Mouse (Mus musculus): Measurements from ENCODE around the gene Car12. TPM values are rescaled to one million over a fixed set of nuclear protein-coding genes. Genes with fewer than 3 reads are reported as not detected.

Car12 gene
- polyA plus RNA-seq (2016; fragmentation: Nextera tagmentation; extraction: Ambion mirVana) = 0.91 and 1.6 TPM in 2 replicates

- peak; percentile 70 for ATAC-seq (ENCODE audit: low FRiP score)
- Histone ChIP-seq H3K4me1 (peaks cover 26% of the 10 kb centered on the region), H3K27me3 (peaks cover 40% of the 10 kb centered on the region), H3K27ac (no peak within 1 kb of the TSS), H3K4me2 (peak within 1 kb of the TSS; percentile 59), H3K9ac (peak within 1 kb of the TSS; percentile 40), H3K9me3 (no peaks in the 10 kb centered on the region), H3K4me3 (replicated peaks) (peak within 1 kb of the TSS; percentile 35), H3K36me3 (replicated peaks) (no peaks in the 10 kb centered on the region)
- WGBS = 16% methylated on average over 29 of the region's 29 CpGs
Measured at GRCm38 (mm10) chr9:66713135-66714021, at the start of gene Car12. Gene Car12, plus strand, starts transcription at chr9:66713686.

DNA sequence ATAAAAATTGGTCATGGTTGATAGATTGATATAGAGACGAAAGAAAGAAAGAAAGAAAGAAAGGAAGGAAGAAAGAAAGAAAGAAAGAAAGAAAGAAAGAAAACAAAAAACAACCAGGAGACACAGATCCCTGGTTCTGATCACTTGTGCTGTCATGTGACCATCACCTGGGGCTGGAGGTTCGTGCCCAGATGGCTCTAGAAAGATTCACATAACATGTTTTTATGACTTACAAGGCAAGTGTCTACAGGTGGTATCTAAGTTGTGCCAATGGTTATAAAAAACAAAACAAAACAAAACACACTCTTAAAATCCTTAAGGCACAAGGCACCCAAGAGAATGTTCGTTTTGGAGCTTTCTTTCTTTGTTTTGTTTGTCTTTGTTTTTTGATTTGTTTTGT lies 49.7 kb upstream of the Car12 start:
- ATAC-seq (ENCODE audit: low FRiP score) = no peak
- Histone ChIP-seq H3K4me2 (no peak overlapping the region), H3K9ac (no peak overlapping the region), H3K27me3 (no peaks in the 10 kb centered on the region), H3K4me1 (no peaks in the 10 kb centered on the region), H3K4me3 (replicated peaks) (no peak overlapping the region), H3K9me3 (no peaks in the 10 kb centered on the region), H3K36me3 (replicated peaks) (no peaks in the 10 kb centered on the region), H3K27ac (no peak overlapping the region)
- 83% methylated on average over 3 of the region's 3 CpGs for WGBS

- Histone ChIP-seq H3K9ac (no peak overlapping the region), H3K4me1 (no peaks in the 10 kb centered on the region), H3K4me2 (no peak overlapping the region), H3K4me3 (replicated peaks) (no peak overlapping the region), H3K27ac (no peak overlapping the region), H3K27me3 (no peaks in the 10 kb centered on the region), H3K9me3 (no peaks in the 10 kb centered on the region), H3K36me3 (replicated peaks) (no peaks in the 10 kb centered on the region)
- ATAC-seq (ENCODE audit: low FRiP score) = no peak
- WGBS = 89% methylated on average over 7 of the region's 7 CpGs
Measured at GRCm38 (mm10) chr9:66664561-66664960, 48.9 kb upstream of the Car12 start.

DNA sequence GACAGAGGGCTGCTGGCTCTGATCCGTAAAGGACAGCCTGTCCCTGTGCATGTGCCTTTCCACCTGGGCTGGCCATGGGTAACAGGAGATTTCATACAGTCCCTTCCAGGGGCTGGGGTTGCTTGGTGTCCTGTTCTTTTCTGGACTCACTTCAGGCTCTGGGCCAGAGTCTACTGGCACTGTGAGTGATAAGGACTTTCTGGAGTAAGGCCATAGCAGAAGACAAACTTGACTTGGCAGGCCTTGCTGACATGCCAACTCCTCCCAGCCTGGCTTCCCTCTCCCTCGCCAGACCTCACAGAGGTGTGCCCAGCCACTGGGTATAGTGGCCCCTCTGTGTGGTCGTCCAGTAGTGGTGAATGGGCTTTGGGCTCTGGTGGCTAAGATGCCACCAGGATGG lies 47.3 kb upstream of the Car12 start:
- no peak for ATAC-seq (ENCODE audit: low FRiP score)
- no peaks in the 10 kb centered on the region for H3K4me1 ChIP-seq
- H3K27ac ChIP-seq = no peak overlapping the region
- H3K4me2 ChIP-seq = no peak overlapping the region
- H3K36me3 ChIP-seq (replicated peaks) = no peaks in the 10 kb centered on the region
- no peaks in the 10 kb centered on the region for H3K27me3 ChIP-seq
- H3K9me3 ChIP-seq = no peaks in the 10 kb centered on the region
- WGBS = 85% methylated on average over 3 of the region's 3 CpGs
- no peak overlapping the region for H3K9ac ChIP-seq
- no peak overlapping the region for H3K4me3 ChIP-seq (replicated peaks)

DNA sequence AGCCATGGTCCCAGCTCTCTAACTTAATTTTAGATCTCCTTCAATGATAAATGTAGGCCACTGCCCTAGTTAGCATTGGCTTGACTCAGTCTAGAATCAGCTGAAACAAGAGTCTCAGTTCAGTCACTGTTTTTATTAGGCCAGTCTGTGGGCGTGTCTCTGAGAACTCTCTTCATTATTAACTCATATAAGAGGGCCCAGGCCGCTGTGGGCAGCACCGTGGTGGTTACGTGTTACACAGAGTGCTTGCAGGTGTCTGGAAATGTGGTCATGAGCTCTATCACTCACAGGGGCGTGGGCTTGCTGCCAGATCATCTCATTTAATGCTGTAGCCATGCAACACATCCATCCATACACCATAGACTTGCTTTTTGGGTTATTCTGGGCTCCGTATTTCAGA lies 46.4 kb upstream of the Car12 start:
- no peak overlapping the region for H3K4me3 ChIP-seq (replicated peaks)
- ATAC-seq (ENCODE audit: low FRiP score) = no peak
- no peaks in the 10 kb centered on the region for H3K36me3 ChIP-seq (replicated peaks)
- H3K9me3 ChIP-seq = no peaks in the 10 kb centered on the region
- 85% methylated on average over 6 of the region's 6 CpGs for WGBS
- no peak overlapping the region for H3K4me2 ChIP-seq
- no peaks in the 10 kb centered on the region for H3K27me3 ChIP-seq
- no peaks in the 10 kb centered on the region for H3K4me1 ChIP-seq
- H3K27ac ChIP-seq = no peak overlapping the region
- no peak overlapping the region for H3K9ac ChIP-seq

DNA sequence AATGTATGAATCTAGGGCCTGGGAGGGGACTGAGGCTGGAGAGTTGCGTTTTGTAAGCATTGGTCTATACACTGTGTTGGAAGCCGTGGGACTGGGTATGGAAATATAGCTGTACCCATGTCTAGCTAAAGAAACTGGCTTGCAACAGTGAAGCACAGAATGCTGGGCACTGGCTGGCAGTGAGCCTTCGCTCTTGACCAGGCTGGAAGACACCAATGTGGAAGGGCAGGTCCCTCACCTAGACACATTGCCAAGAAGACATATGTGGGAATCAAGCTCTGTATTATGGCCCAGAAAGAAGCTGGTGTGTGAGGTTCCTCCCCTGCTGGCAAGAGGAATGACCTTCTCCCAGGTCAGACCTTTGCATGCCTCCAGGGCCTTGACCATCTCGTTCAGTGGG lies 45.6 kb upstream of the Car12 start:
- no peaks in the 10 kb centered on the region for H3K9me3 ChIP-seq
- H3K4me3 ChIP-seq (replicated peaks) = no peak overlapping the region
- no peaks in the 10 kb centered on the region for H3K4me1 ChIP-seq
- H3K4me2 ChIP-seq = no peak overlapping the region
- H3K9ac ChIP-seq = no peak overlapping the region
- no peaks in the 10 kb centered on the region for H3K27me3 ChIP-seq
- WGBS = 91% methylated on average over 4 of the region's 4 CpGs
- H3K36me3 ChIP-seq (replicated peaks) = no peaks in the 10 kb centered on the region
- H3K27ac ChIP-seq = no peak overlapping the region
- no peak for ATAC-seq (ENCODE audit: low FRiP score)

GRCm38 (mm10) chr9:66669561-66670078 lies 43.9 kb upstream of the Car12 start:
- 70% methylated on average over 7 of the region's 7 CpGs for WGBS
- H3K4me3 ChIP-seq (replicated peaks) = no peak overlapping the region
- H3K9me3 ChIP-seq = no peaks in the 10 kb centered on the region
- no peaks in the 10 kb centered on the region for H3K27me3 ChIP-seq
- H3K27ac ChIP-seq = no peak overlapping the region
- H3K36me3 ChIP-seq (replicated peaks) = no peaks in the 10 kb centered on the region
- H3K4me2 ChIP-seq = no peak overlapping the region
- no peak for ATAC-seq (ENCODE audit: low FRiP score)
- no peak overlapping the region for H3K9ac ChIP-seq
- H3K4me1 ChIP-seq = no peaks in the 10 kb centered on the region

DNA sequence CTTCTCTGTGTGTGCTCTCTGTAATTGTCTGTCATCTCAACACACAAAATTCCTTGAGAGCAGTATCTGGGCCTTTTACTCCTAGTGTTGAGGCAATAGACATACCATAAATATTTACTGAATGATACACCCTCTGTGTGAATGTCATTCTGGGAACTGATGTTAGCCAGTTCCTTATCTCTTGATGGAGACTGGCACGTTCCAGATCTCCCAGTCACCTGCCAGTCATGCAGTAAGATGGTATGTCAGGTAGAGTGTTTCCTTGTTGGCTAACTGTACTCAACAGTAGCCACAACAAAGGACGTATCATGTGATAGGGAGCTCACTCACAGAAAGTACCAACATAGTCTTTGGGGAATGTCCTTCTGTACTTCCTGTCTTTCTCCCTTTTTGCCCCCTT lies 39.7 kb upstream of the Car12 start:
- Histone ChIP-seq H3K4me3 (replicated peaks) (no peak overlapping the region), H3K9ac (no peak overlapping the region), H3K27ac (no peak overlapping the region), H3K36me3 (replicated peaks) (no peaks in the 10 kb centered on the region), H3K4me2 (no peak overlapping the region), H3K9me3 (no peaks in the 10 kb centered on the region), H3K27me3 (no peaks in the 10 kb centered on the region), H3K4me1 (no peaks in the 10 kb centered on the region)
- 65% methylated on average over 2 of the region's 2 CpGs for WGBS
- ATAC-seq (ENCODE audit: low FRiP score) = no peak

DNA sequence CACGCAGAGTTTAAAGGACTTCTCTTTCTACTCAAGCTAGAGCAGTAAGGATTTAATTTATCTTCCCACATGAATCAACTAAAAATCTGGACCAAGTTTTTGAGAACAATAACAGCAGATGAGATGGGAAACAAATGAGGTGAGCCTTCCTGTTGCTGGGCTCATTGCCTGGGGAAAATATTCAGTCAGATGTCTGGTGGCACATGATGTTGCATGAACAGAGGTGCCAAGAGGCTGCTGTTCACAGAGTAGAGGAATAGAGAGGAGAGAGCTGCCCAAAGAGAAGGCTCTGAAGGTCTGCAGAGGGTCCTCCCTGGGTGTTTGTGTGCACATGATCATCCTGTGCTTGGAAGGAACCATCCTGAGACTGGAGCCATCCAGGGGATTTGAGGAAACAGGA lies 37.9 kb upstream of the Car12 start:
- H3K4me2 ChIP-seq = no peak overlapping the region
- no peak overlapping the region for H3K4me3 ChIP-seq (replicated peaks)
- H3K9me3 ChIP-seq = no peaks in the 10 kb centered on the region
- H3K36me3 ChIP-seq (replicated peaks) = no peaks in the 10 kb centered on the region
- no peak overlapping the region for H3K27ac ChIP-seq
- WGBS = 89% methylated on average over 1 of the region's 1 CpGs
- H3K27me3 ChIP-seq = no peaks in the 10 kb centered on the region
- H3K4me1 ChIP-seq = no peaks in the 10 kb centered on the region
- H3K9ac ChIP-seq = no peak overlapping the region
- no peak for ATAC-seq (ENCODE audit: low FRiP score)

- Histone ChIP-seq H3K4me2 (no peak overlapping the region), H3K36me3 (replicated peaks) (no peaks in the 10 kb centered on the region), H3K4me1 (no peaks in the 10 kb centered on the region), H3K4me3 (replicated peaks) (no peak overlapping the region), H3K9me3 (no peaks in the 10 kb centered on the region), H3K9ac (no peak overlapping the region), H3K27ac (no peak overlapping the region), H3K27me3 (no peaks in the 10 kb centered on the region)
- no peak for ATAC-seq (ENCODE audit: low FRiP score)
- WGBS = 71% methylated on average over 6 of the region's 6 CpGs
Measured at GRCm38 (mm10) chr9:66680102-66680501, 33.4 kb upstream of the Car12 start.

GRCm38 (mm10) chr9:66682822-66683221 lies 30.7 kb upstream of the Car12 start:
- Histone ChIP-seq H3K9me3 (no peaks in the 10 kb centered on the region), H3K9ac (no peak overlapping the region), H3K4me2 (no peak overlapping the region), H3K4me3 (replicated peaks) (no peak overlapping the region), H3K4me1 (no peaks in the 10 kb centered on the region), H3K27ac (no peak overlapping the region), H3K27me3 (no peaks in the 10 kb centered on the region), H3K36me3 (replicated peaks) (no peaks in the 10 kb centered on the region)
- ATAC-seq (ENCODE audit: low FRiP score) = no peak
- 92% methylated on average over 3 of the region's 3 CpGs for WGBS

GRCm38 (mm10) chr9:66685730-66686129 lies 27.8 kb upstream of the Car12 start:
- no peak overlapping the region for H3K4me2 ChIP-seq
- no peak overlapping the region for H3K4me3 ChIP-seq (replicated peaks)
- H3K27ac ChIP-seq = no peak overlapping the region
- H3K4me1 ChIP-seq = no peaks in the 10 kb centered on the region
- H3K9me3 ChIP-seq = no peaks in the 10 kb centered on the region
- no peak for ATAC-seq (ENCODE audit: low FRiP score)
- H3K27me3 ChIP-seq = no peaks in the 10 kb centered on the region
- H3K36me3 ChIP-seq (replicated peaks) = no peaks in the 10 kb centered on the region
- 85% methylated on average over 6 of the region's 6 CpGs for WGBS
- no peak overlapping the region for H3K9ac ChIP-seq

DNA sequence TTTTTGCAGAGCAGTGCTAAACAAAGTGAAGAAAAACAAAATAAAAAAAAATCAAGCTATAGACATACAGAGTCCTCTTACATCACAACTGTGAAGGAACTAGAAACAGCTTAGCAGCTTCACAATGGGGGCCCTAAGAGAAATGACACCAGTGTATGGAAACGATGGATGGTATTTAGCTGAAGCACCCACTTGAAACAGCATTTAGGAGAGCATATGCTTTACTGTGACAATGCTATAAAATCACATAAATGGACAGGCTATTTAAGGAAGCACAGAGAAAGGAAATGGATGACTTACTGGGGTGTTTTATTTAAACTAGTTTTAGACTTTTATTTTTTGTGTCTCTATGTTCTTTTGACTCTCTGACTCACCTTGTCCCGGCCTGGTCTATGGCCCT lies 25.8 kb upstream of the Car12 start:
- H3K4me3 ChIP-seq (replicated peaks) = no peak overlapping the region
- ATAC-seq (ENCODE audit: low FRiP score) = no peak
- no peaks in the 10 kb centered on the region for H3K4me1 ChIP-seq
- 76% methylated on average over 2 of the region's 2 CpGs for WGBS
- H3K27ac ChIP-seq = no peak overlapping the region
- no peak overlapping the region for H3K4me2 ChIP-seq
- H3K9me3 ChIP-seq = no peaks in the 10 kb centered on the region
- no peaks in the 10 kb centered on the region for H3K36me3 ChIP-seq (replicated peaks)
- H3K27me3 ChIP-seq = no peaks in the 10 kb centered on the region
- H3K9ac ChIP-seq = no peak overlapping the region
